Mouse (Mus musculus): ENCODE measurements around the gene Otp. TPM values are rescaled to one million over a fixed set of nuclear protein-coding genes. Genes with fewer than 3 reads are reported as not detected.

Gene Otp
- polyA plus RNA-seq, 1 experiment from 2014 or later, result not detected

- 0 out of 2 replicates have a peak, but pooled peaks cover 6% of the 10 kb centered on the region for H3K4me1 ChIP-seq (ENCODE audit: control insufficient read depth, insufficient read depth, low read length)
- H3K36me3 ChIP-seq (ENCODE audit: control insufficient read depth, insufficient read depth, low read length), result no peaks in the 10 kb centered on the region
- no peaks in the 10 kb centered on the region for H3K9me3 ChIP-seq (ENCODE audit: control insufficient read depth, low read depth, low read length)
- 1% methylated on average over 9 of the region's 9 CpGs for WGBS
- no peak for ATAC-seq (ENCODE audit: insufficient number of reproducible peaks, insufficient read depth, low FRiP score, low read depth)
- H3K4me3 ChIP-seq (ENCODE audit: low read depth, low read length), result no peak overlapping the region
- H3K27ac ChIP-seq (ENCODE audit: low read length), result no peak overlapping the region
- H3K4me2 ChIP-seq (replicated peaks; ENCODE audit: low read depth, low read length), result no peak overlapping the region
- no peak overlapping the region for H3K9ac ChIP-seq (replicated peaks; ENCODE audit: low read depth, low read length)
- peaks cover 62% of the 10 kb centered on the region for H3K27me3 ChIP-seq (ENCODE audit: control insufficient read depth, insufficient read depth, low read length)
These were observed 5.3 kb upstream of the Otp start for GRCm38 (mm10) chr13:94870071-94870460.

- Histone ChIP-seq H3K9me3 (ENCODE audit: control insufficient read depth, low read depth, low read length) (no peaks in the 10 kb centered on the region), H3K27ac (ENCODE audit: low read length) (no peak overlapping the region), H3K27me3 (ENCODE audit: control insufficient read depth, insufficient read depth, low read length) (peaks cover 62% of the 10 kb centered on the region), H3K4me1 (ENCODE audit: control insufficient read depth, insufficient read depth, low read length) (0 out of 2 replicates have a peak, but pooled peaks cover 6% of the 10 kb centered on the region), H3K36me3 (ENCODE audit: control insufficient read depth, insufficient read depth, low read length) (no peaks in the 10 kb centered on the region), H3K9ac (replicated peaks; ENCODE audit: low read depth, low read length) (no peak overlapping the region), H3K4me2 (replicated peaks; ENCODE audit: low read depth, low read length) (no peak overlapping the region), H3K4me3 (ENCODE audit: low read depth, low read length) (no peak overlapping the region)
- ATAC-seq (ENCODE audit: insufficient number of reproducible peaks, insufficient read depth, low FRiP score, low read depth), result no peak
- WGBS, result 1% methylated on average over 21 of the region's 21 CpGs
These were observed 4.8 kb upstream of the Otp start for GRCm38 (mm10) chr13:94870461-94871186.

GRCm38 (mm10) chr13:94871806-94872320 is 3.5 kb upstream of the Otp start:
- Histone ChIP-seq H3K4me2 (replicated peaks; ENCODE audit: low read depth, low read length) (no peak overlapping the region), H3K9ac (replicated peaks; ENCODE audit: low read depth, low read length) (no peak overlapping the region), H3K27me3 (ENCODE audit: control insufficient read depth, insufficient read depth, low read length) (peaks cover 61% of the 10 kb centered on the region), H3K4me1 (ENCODE audit: control insufficient read depth, insufficient read depth, low read length) (0 out of 2 replicates have a peak, but pooled peaks cover 6% of the 10 kb centered on the region), H3K9me3 (ENCODE audit: control insufficient read depth, low read depth, low read length) (no peaks in the 10 kb centered on the region), H3K36me3 (ENCODE audit: control insufficient read depth, insufficient read depth, low read length) (no peaks in the 10 kb centered on the region), H3K27ac (ENCODE audit: low read length) (no peak overlapping the region), H3K4me3 (ENCODE audit: low read depth, low read length) (no peak overlapping the region)
- 2% methylated on average over 7 of the region's 7 CpGs for whole genome bisulfite sequencing
- no peak for ATAC-seq (ENCODE audit: insufficient number of reproducible peaks, insufficient read depth, low FRiP score, low read depth)

- no peak overlapping the region for H3K4me3 ChIP-seq (ENCODE audit: low read depth, low read length)
- ATAC-seq (ENCODE audit: insufficient number of reproducible peaks, insufficient read depth, low FRiP score, low read depth), result no peak
- H3K4me1 ChIP-seq (ENCODE audit: control insufficient read depth, insufficient read depth, low read length), result 0 out of 2 replicates have a peak, but pooled peaks cover 6% of the 10 kb centered on the region
- peaks cover 64% of the 10 kb centered on the region for H3K27me3 ChIP-seq (ENCODE audit: control insufficient read depth, insufficient read depth, low read length)
- 1% methylated on average over 19 of the region's 19 CpGs for WGBS
- no peak overlapping the region for H3K27ac ChIP-seq (ENCODE audit: low read length)
- no peak overlapping the region for H3K9ac ChIP-seq (replicated peaks; ENCODE audit: low read depth, low read length)
- H3K4me2 ChIP-seq (replicated peaks; ENCODE audit: low read depth, low read length), result no peak overlapping the region
- H3K9me3 ChIP-seq (ENCODE audit: control insufficient read depth, low read depth, low read length), result no peaks in the 10 kb centered on the region
- no peaks in the 10 kb centered on the region for H3K36me3 ChIP-seq (ENCODE audit: control insufficient read depth, insufficient read depth, low read length)
These were observed 3.0 kb upstream of the Otp start for GRCm38 (mm10) chr13:94872439-94872838.

- peaks cover 62% of the 10 kb centered on the region for H3K27me3 ChIP-seq (ENCODE audit: control insufficient read depth, insufficient read depth, low read length)
- ATAC-seq (ENCODE audit: insufficient number of reproducible peaks, insufficient read depth, low FRiP score, low read depth), result no peak
- H3K4me3 ChIP-seq (ENCODE audit: low read depth, low read length), result no peak overlapping the region
These were observed 2.0 kb upstream of the Otp start for GRCm38 (mm10) chr13:94873111-94874038.

GRCm38 (mm10) chr13:94874039-94874425 is 1.4 kb upstream of the Otp start:
- H3K9ac ChIP-seq (replicated peaks; ENCODE audit: low read depth, low read length), result no peak overlapping the region
- H3K27me3 ChIP-seq (ENCODE audit: control insufficient read depth, insufficient read depth, low read length), result peaks cover 58% of the 10 kb centered on the region

More at GRCm38 (mm10) chr13:94873111-94874038, 2.0 kb upstream of the Otp start:
- H3K4me2 ChIP-seq (replicated peaks; ENCODE audit: low read depth, low read length), result no peak overlapping the region
- H3K4me1 ChIP-seq (ENCODE audit: control insufficient read depth, insufficient read depth, low read length), result 0 out of 2 replicates have a peak, but pooled peaks cover 5% of the 10 kb centered on the region
- under 1% methylated on average over 53 of the region's 54 CpGs for WGBS
- no peak overlapping the region for H3K27ac ChIP-seq (ENCODE audit: low read length)
- H3K9me3 ChIP-seq (ENCODE audit: control insufficient read depth, low read depth, low read length), result no peaks in the 10 kb centered on the region
- no peaks in the 10 kb centered on the region for H3K36me3 ChIP-seq (ENCODE audit: control insufficient read depth, insufficient read depth, low read length)
- H3K9ac ChIP-seq (replicated peaks; ENCODE audit: low read depth, low read length), result no peak overlapping the region

GRCm38 (mm10) chr13:94874656-94875395 is 576 bp upstream of the Otp start:
- Histone ChIP-seq H3K9ac (replicated peaks; ENCODE audit: low read depth, low read length) (no peak overlapping the region), H3K4me1 (ENCODE audit: control insufficient read depth, insufficient read depth, low read length) (no peaks in the 10 kb centered on the region), H3K4me2 (replicated peaks; ENCODE audit: low read depth, low read length) (no peak overlapping the region), H3K4me3 (ENCODE audit: low read depth, low read length) (no peak overlapping the region), H3K27me3 (ENCODE audit: control insufficient read depth, insufficient read depth, low read length) (peaks cover 57% of the 10 kb centered on the region), H3K27ac (ENCODE audit: low read length) (no peak overlapping the region), H3K9me3 (ENCODE audit: control insufficient read depth, low read depth, low read length) (no peaks in the 10 kb centered on the region), H3K36me3 (ENCODE audit: control insufficient read depth, insufficient read depth, low read length) (no peaks in the 10 kb centered on the region)
- no peak for ATAC-seq (ENCODE audit: insufficient number of reproducible peaks, insufficient read depth, low FRiP score, low read depth)
- under 1% methylated on average over 23 of the region's 23 CpGs for WGBS

More at GRCm38 (mm10) chr13:94874039-94874425, 1.4 kb upstream of the Otp start:
- Histone ChIP-seq H3K4me2 (replicated peaks; ENCODE audit: low read depth, low read length) (no peak overlapping the region), H3K9me3 (ENCODE audit: control insufficient read depth, low read depth, low read length) (no peaks in the 10 kb centered on the region), H3K27ac (ENCODE audit: low read length) (no peak overlapping the region), H3K4me3 (ENCODE audit: low read depth, low read length) (no peak overlapping the region), H3K4me1 (ENCODE audit: control insufficient read depth, insufficient read depth, low read length) (no peaks in the 10 kb centered on the region), H3K36me3 (ENCODE audit: control insufficient read depth, insufficient read depth, low read length) (no peaks in the 10 kb centered on the region)
- under 1% methylated on average over 8 of the region's 8 CpGs for WGBS
- no peak for ATAC-seq (ENCODE audit: insufficient number of reproducible peaks, insufficient read depth, low FRiP score, low read depth)
